Mouse (Mus musculus): ENCODE measurements around the gene Vkorc1. TPM values are rescaled to one million over a fixed set of nuclear protein-coding genes. Genes with fewer than 3 reads are reported as not detected.
A peak's percentile ranks its signal among the peaks of the same experiment; 100 is the strongest.
"Not testable (repeated sequence)": the region's sequence is repeated elsewhere in the genome, so short reads cannot be mapped to it uniquely, and the experiment has no call there.

Vkorc1 gene
- polyA plus RNA-seq, 1 experiment from 2014 or later, result 51.9 TPM

- peaks cover 50% of the 10 kb centered on the region for H3K36me3 ChIP-seq
- H3K4me3 ChIP-seq (replicated peaks), result peak within 1 kb of the TSS; percentile 87
- peak within 1 kb of the TSS; percentile 77 for H3K4me2 ChIP-seq (replicated peaks)
- H3K4me1 ChIP-seq (replicated peaks), result peaks cover 13% of the 10 kb centered on the region
- peak; percentile 96 for ATAC-seq
- peak within 1 kb of the TSS; percentile 84 for H3K27ac ChIP-seq
- H3K9ac ChIP-seq (replicated peaks), result peak within 1 kb of the TSS; percentile 78
- 1% methylated on average over 40 of the region's 40 CpGs for WGBS
- H3K9me3 ChIP-seq, result no peaks in the 10 kb centered on the region
- no peaks in the 10 kb centered on the region for H3K27me3 ChIP-seq
Measured at GRCm38 (mm10) chr7:127912190-127912871, 16.9 kb upstream of the Vkorc1 start, which contains the start of gene Kat8. TSS of gene Kat8 (plus strand) at chr7:127912516.

GRCm38 (mm10) chr7:127908656-127909055 lies 13.2 kb upstream of the Vkorc1 start:
- H3K9me3 ChIP-seq, result no peaks in the 10 kb centered on the region
- no peaks in the 10 kb centered on the region for H3K27me3 ChIP-seq
- H3K4me2 ChIP-seq (replicated peaks), result no peak overlapping the region
- ATAC-seq, result no peak
- no peak overlapping the region for H3K27ac ChIP-seq
- no peak overlapping the region for H3K9ac ChIP-seq (replicated peaks)
- H3K4me1 ChIP-seq (replicated peaks), result peaks cover 31% of the 10 kb centered on the region
- peaks cover 44% of the 10 kb centered on the region for H3K36me3 ChIP-seq
- no peak overlapping the region for H3K4me3 ChIP-seq (replicated peaks)
- 94% methylated on average over 4 of the region's 4 CpGs for WGBS

- no peak overlapping the region for H3K4me2 ChIP-seq (replicated peaks)
- 96% methylated on average over 12 of the region's 12 CpGs for WGBS
Measured at GRCm38 (mm10) chr7:127907939-127908338, 12.5 kb upstream of the Vkorc1 start.

GRCm38 (mm10) chr7:127903971-127904796 lies 8.8 kb upstream of the Vkorc1 start, which contains the start of gene Bckdk:
TSS of gene Bckdk (plus strand) at chr7:127904082.
- Histone ChIP-seq H3K4me2 (replicated peaks) (peak within 1 kb of the TSS; percentile 87), H3K36me3 (peaks cover 36% of the 10 kb centered on the region)
- 9% methylated on average over 38 of the region's 38 CpGs for WGBS

More at GRCm38 (mm10) chr7:127907939-127908338, 12.5 kb upstream of the Vkorc1 start:
- H3K27me3 ChIP-seq, result no peaks in the 10 kb centered on the region
- no peak overlapping the region for H3K9ac ChIP-seq (replicated peaks)
- peaks cover 44% of the 10 kb centered on the region for H3K36me3 ChIP-seq
- ATAC-seq, result no peak
- no peak overlapping the region for H3K27ac ChIP-seq
- H3K9me3 ChIP-seq, result no peaks in the 10 kb centered on the region
- H3K4me1 ChIP-seq (replicated peaks), result peaks cover 26% of the 10 kb centered on the region
- H3K4me3 ChIP-seq (replicated peaks), result no peak overlapping the region

GRCm38 (mm10) chr7:127901772-127902171 lies 6.4 kb upstream of the Vkorc1 start:
- ATAC-seq, result no peak
- no peaks in the 10 kb centered on the region for H3K9me3 ChIP-seq
- H3K9ac ChIP-seq (replicated peaks), result no peak overlapping the region
- H3K36me3 ChIP-seq, result peaks cover 13% of the 10 kb centered on the region
- H3K27me3 ChIP-seq, result 0 out of 2 replicates have a peak, but pooled peaks cover 5% of the 10 kb centered on the region
- no peak overlapping the region for H3K4me3 ChIP-seq (replicated peaks)
- WGBS, result 81% methylated on average over 2 of the region's 2 CpGs
- no peak overlapping the region for H3K27ac ChIP-seq
- peaks cover 18% of the 10 kb centered on the region for H3K4me1 ChIP-seq (replicated peaks)
- no peak overlapping the region for H3K4me2 ChIP-seq (replicated peaks)

More at GRCm38 (mm10) chr7:127903971-127904796, 8.8 kb upstream of the Vkorc1 start, which contains the start of gene Bckdk:
- Histone ChIP-seq H3K9me3 (no peaks in the 10 kb centered on the region), H3K27me3 (0 out of 2 replicates have a peak, but pooled peaks cover 4% of the 10 kb centered on the region), H3K4me3 (replicated peaks) (peak within 1 kb of the TSS; percentile 75), H3K27ac (peak within 1 kb of the TSS; percentile 78), H3K9ac (replicated peaks) (peak within 1 kb of the TSS; percentile 90), H3K4me1 (replicated peaks) (peaks cover 18% of the 10 kb centered on the region)
- ATAC-seq, result peak; percentile 95

- H3K9me3 ChIP-seq, result no peaks in the 10 kb centered on the region
- no peak overlapping the region for H3K4me2 ChIP-seq (replicated peaks)
- no peak overlapping the region for H3K27ac ChIP-seq
- no peak for ATAC-seq
- no peak overlapping the region for H3K4me3 ChIP-seq (replicated peaks)
- 51% methylated on average over 7 of the region's 7 CpGs for WGBS
- no peaks in the 10 kb centered on the region for H3K36me3 ChIP-seq
- H3K9ac ChIP-seq (replicated peaks), result no peak overlapping the region
- H3K4me1 ChIP-seq (replicated peaks), result peaks cover 11% of the 10 kb centered on the region
- 0 out of 2 replicates have a peak, but pooled peaks cover 5% of the 10 kb centered on the region for H3K27me3 ChIP-seq
Measured at GRCm38 (mm10) chr7:127899997-127900396, 4.6 kb upstream of the Vkorc1 start.

- H3K36me3 ChIP-seq, result peaks cover 2% of the 10 kb centered on the region; the same call in 1 of the 2 replicates
- 39% methylated on average over 10 of the region's 10 CpGs for WGBS
- 0 out of 2 replicates have a peak, but pooled peaks cover 5% of the 10 kb centered on the region for H3K27me3 ChIP-seq
- H3K27ac ChIP-seq, result no peak overlapping the region
- H3K9ac ChIP-seq (replicated peaks), result no peak overlapping the region
- H3K4me3 ChIP-seq (replicated peaks), result no peak overlapping the region
- H3K4me2 ChIP-seq (replicated peaks), result no peak overlapping the region
- peaks cover 10% of the 10 kb centered on the region for H3K4me1 ChIP-seq (replicated peaks)
- ATAC-seq, result no peak
- no peaks in the 10 kb centered on the region for H3K9me3 ChIP-seq
Measured at GRCm38 (mm10) chr7:127898179-127898956, 3.0 kb upstream of the Vkorc1 start.

- Histone ChIP-seq H3K9ac (replicated peaks) (no peak overlapping the region), H3K4me1 (replicated peaks) (peaks cover 10% of the 10 kb centered on the region), H3K9me3 (no peaks in the 10 kb centered on the region), H3K36me3 (peaks cover 10% of the 10 kb centered on the region), H3K4me3 (replicated peaks) (no peak overlapping the region), H3K27ac (no peak overlapping the region), H3K27me3 (0 out of 2 replicates have a peak, but pooled peaks cover 5% of the 10 kb centered on the region), H3K4me2 (replicated peaks) (no peak overlapping the region)
- no peak for ATAC-seq
- 88% methylated on average over 7 of the region's 7 CpGs for WGBS
Measured at GRCm38 (mm10) chr7:127897542-127897941, 2.1 kb upstream of the Vkorc1 start.

- no peak for ATAC-seq
Measured at GRCm38 (mm10) chr7:127896384-127896783, 967 bp upstream of the Vkorc1 start.

GRCm38 (mm10) chr7:127895891-127896290 lies 474 bp upstream of the Vkorc1 start:
- not testable (repeated sequence) for H3K9ac ChIP-seq (replicated peaks); H3K9me3 ChIP-seq; H3K27me3 ChIP-seq; H3K27ac ChIP-seq
- H3K4me2 ChIP-seq (replicated peaks), result peak overlapping the region; percentile 76
- WGBS, result 73% methylated on average over 7 of the region's 7 CpGs
- peaks cover 10% of the 10 kb centered on the region for H3K4me1 ChIP-seq (replicated peaks)
- peak; percentile 51 for ATAC-seq
- H3K4me3 ChIP-seq (replicated peaks), result peak overlapping the region; percentile 59; the same call in 1 of the 2 replicates
- peaks cover 10% of the 10 kb centered on the region for H3K36me3 ChIP-seq

More at GRCm38 (mm10) chr7:127896384-127896783, 967 bp upstream of the Vkorc1 start:
- 58% methylated on average over 13 of the region's 13 CpGs for WGBS
- no peaks in the 10 kb centered on the region for H3K9me3 ChIP-seq
- H3K4me3 ChIP-seq (replicated peaks), result no peak overlapping the region
- H3K4me1 ChIP-seq (replicated peaks), result peaks cover 10% of the 10 kb centered on the region
- H3K9ac ChIP-seq (replicated peaks), result no peak overlapping the region
- 0 out of 2 replicates have a peak, but pooled peaks cover 5% of the 10 kb centered on the region for H3K27me3 ChIP-seq
- H3K27ac ChIP-seq, result no peak overlapping the region
- no peak overlapping the region for H3K4me2 ChIP-seq (replicated peaks)
- peaks cover 10% of the 10 kb centered on the region for H3K36me3 ChIP-seq

GRCm38 (mm10) chr7:127894480-127894879 lies 937 bp downstream of the Vkorc1 start:
- Histone ChIP-seq H3K9ac (replicated peaks) (peak overlapping the region; percentile 73), H3K27me3 (0 out of 2 replicates have a peak, but pooled peaks cover 3% of the 10 kb centered on the region), H3K9me3 (no peaks in the 10 kb centered on the region), H3K4me1 (replicated peaks) (peaks cover 10% of the 10 kb centered on the region), H3K36me3 (peaks cover 24% of the 10 kb centered on the region), H3K27ac (no peak overlapping the region), H3K4me2 (replicated peaks) (peak overlapping the region; percentile 76), H3K4me3 (replicated peaks) (peak overlapping the region; percentile 59)
- 90% methylated on average over 5 of the region's 5 CpGs for WGBS
- no peak for ATAC-seq
